Mouse (Mus musculus): Measurements from ENCODE around the gene Hoxd12.

Hoxd12 gene

DNA sequence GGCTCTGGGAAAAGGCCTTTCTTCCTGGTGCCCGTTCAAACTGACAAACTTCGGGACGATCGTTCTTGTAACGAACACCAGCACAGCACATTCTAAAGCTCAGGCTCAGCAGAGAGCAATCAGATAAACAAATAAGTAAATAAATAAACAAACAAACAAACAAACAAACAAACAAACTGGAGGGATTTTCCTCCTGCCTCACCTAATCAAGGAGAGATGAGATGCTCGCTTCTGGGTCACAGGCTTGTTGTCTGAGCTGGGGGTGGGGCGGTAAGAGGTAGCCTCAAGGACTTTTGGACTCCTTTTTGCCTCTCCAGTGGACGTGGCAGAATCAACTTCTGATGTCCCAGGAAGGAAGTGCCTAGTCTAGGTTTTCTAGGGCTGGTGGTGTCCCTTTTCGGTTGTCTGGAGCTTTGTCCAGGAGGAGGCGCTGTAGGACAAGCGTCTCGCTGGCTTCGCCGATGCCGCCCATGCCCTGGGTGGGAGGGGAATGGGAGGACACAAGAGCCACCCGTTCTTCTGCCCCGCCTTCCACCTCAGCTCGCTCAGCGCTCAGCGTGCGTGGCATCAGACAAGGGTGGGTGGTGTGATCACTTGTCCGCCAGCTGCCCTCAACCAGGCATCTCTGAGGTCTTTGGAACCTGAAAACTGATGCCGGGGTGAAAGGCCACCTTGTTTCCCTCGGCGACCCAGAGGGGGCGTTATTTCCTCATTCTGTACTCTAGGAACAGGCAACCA, 40.9 kb downstream of the Hoxd12 start:
- in situ Hi-C loops (cut with MboI; ENCODE audit: unreplicated experiment in 2 of 2), result loop anchor here (5.0 to 25.0 kb wide), 7 partner anchors 247 to 1247 kb away; no protein-coding TSS in a partner anchor

DNA sequence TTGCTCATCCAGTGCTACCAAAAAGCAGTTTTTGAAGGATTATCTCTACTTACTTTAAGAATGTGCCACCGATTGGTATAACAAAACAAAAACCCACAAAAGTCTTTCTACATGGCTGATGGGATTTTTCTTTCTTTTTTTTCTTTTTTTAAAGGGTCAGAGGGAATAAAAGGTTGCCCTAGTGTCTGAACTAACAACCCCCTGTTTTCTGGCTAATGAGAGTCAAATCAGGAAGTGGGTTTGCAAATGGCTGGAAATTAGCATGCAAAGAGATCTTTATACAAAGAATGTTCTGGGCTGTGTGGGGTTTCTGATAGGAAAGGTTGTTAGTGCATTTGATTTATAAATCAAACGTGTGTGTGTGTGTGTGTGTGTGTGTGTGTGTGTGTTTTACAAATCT, 45.6 kb downstream of the Hoxd12 start:
- in situ Hi-C loops (cut with MboI; ENCODE audit: unreplicated experiment in 2 of 2), result loop anchor here (25.0 kb wide), 4 partner anchors 342 to 1242 kb away; no protein-coding TSS in a partner anchor

DNA sequence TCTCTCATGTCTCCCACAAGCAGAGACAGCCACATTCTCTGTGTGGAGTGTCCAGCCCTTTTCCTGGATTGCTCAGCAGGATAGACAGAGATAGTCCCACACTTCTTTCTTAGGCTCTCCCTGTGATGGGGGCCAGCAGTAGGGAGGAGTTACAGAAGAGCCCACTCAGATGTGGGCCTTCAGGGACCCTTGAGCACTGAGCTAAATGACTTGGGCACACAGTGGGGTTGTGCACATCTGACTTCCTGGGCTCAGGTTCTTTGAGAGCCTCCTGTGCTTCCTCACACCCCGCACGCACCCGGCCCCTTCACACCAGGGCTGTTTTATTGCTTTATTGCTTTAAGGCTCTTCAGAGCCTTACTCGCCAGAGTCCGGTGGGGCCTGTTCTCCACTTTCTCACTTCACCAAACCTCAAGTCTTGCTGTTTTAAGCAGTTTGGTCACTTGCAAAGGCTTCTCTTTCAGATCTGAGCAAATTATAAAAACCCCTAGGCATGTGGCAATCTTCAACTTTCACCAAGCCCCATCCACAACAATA, 46.2 kb downstream of the Hoxd12 start:
- in situ Hi-C loops (cut with MboI; ENCODE audit: unreplicated experiment in 2 of 2), result loop anchor here (25.0 kb wide), 4 partner anchors 341 to 1241 kb away; no protein-coding TSS in a partner anchor

DNA sequence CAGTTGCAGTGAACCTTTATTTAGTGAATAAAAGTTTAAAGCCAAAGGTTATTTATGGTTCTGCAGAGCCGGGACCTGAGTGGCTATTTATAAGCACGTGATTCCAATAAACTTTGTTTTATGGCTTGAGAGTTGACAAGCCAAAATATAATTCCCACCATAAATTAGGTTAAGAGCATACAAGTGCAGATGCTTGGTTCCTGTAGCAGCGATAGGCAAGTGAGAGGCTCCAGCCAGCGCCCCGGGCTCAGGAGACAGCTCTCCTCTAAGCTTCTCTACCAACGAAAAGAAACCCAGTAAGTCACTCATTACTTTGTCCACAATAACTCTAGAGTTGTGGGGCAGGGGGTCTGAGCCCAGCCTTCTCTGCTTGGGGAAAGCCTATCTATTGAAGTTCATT, 47.1 kb downstream of the Hoxd12 start:
- in situ Hi-C loops (cut with MboI; ENCODE audit: unreplicated experiment in 2 of 2), result loop anchor here (25.0 kb wide), 4 partner anchors 340 to 1240 kb away; no protein-coding TSS in a partner anchor

DNA sequence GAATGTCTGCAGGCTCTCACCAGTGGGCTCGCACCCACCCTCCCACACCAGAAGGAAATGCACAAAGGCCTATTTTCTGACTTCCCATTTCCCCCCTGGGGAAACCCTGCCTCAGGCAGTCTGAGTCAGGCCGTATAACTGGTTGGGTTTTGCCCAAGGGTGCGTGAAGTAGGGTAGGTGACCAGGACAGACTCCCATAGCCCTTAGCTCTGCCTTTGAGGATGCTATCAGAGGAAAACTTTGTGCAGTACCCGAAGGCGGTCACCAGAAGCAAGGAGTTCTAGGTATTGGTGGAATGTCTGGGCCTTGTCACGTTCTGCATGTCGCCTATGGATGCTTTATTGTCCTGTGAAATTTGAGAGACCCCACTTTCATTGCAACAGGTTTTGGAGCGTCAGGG, 48.1 kb downstream of the Hoxd12 start:
- in situ Hi-C loops (cut with MboI; ENCODE audit: unreplicated experiment in 2 of 2), result loop anchor here (25.0 kb wide), 4 partner anchors 339 to 1239 kb away; no protein-coding TSS in a partner anchor

DNA sequence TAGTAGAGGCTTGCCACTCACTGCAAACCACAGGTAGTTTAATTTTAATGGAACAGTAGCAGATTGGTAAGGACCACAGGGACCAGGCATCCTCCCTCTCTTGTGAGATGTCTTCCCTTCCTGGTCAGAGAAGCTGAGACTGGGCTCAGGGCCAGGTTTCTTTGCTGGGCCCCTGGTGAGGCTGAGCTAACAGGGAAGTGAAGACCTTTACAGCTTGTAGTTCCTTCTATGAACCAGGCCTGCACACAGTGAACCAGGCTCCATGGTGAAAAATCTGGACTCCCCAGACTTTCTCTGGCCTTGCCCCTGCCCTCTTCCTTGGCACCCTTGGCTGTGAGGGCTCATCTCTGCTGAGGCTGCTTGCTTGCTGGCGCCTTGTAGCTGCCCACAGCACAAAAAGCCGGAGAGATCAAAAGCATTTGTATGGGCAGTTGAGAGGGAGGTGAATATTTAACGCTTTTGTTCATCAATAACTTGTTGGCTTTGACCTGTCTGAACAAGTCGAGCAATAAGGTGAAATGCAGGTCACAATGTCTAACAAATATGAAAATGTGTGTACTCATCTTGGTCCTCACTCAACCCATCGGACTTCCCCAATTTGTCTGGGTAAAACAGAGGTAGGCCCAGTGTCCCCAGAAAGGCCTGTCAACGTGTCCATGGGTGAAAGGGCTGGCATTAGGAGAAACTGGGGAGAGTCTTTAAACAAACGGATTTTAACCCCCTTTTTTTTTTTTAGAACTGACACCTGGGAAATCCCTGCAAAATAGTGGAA, 49.6 kb downstream of the Hoxd12 start:
- in situ Hi-C loops (cut with MboI; ENCODE audit: unreplicated experiment in 2 of 2), result loop anchor here (25.0 kb wide), 5 partner anchors 338 to 1288 kb away; no protein-coding TSS in a partner anchor

DNA sequence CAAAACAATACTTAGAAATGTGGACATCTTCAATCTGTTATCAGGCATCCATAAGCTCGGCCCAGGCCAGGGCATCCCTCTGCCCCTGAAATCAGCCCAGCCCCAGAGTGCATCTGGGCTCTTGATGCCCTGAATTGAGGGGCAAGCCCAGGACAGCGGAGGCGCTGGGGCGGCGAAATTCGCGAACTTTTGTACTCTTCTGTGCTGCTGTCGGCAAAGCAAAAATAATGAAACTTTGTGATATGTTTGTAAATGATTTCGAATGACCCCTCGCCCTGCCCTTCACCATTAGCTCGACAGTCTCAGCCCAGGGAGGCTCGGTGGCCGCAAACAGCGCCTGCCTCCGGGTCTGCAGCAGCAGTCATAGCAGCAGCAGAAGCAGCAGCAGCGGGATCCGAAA, 50.4 kb downstream of the Hoxd12 start:
- in situ Hi-C loops (cut with MboI; ENCODE audit: unreplicated experiment in 2 of 2), result loop anchor here in 1 of 2 experiments (25.0 kb wide), 1 partner anchor 1287 kb away; no protein-coding TSS in a partner anchor

DNA sequence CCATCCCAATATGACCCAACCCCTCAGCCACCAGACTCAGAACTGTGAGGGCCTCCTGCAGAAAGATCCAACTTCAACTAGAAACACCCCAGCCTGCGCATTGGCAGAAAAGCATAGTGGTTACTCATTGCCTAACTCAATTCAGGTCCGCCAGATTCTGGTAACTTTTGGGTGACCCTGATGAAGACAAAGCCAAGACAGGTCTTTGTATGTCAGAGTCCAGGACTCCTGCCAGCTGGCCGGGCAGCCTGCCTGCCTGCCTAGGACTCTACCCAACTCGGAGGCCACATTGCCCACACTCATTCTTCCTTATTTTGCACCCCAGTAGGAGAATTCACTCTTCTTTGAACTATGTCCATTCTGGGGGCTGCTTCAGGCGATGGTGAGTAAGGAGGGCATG, 51.7 kb downstream of the Hoxd12 start, which contains the start of gene Gm28230:
Gene Gm28230 (plus strand): TSS at position 178 of the 400 bp plus-strand sequence.
- in situ Hi-C loops (cut with MboI; ENCODE audit: unreplicated experiment in 2 of 2), result loop anchor here in 1 of 2 experiments (25.0 kb wide), 1 partner anchor 1286 kb away; no protein-coding TSS in a partner anchor

DNA sequence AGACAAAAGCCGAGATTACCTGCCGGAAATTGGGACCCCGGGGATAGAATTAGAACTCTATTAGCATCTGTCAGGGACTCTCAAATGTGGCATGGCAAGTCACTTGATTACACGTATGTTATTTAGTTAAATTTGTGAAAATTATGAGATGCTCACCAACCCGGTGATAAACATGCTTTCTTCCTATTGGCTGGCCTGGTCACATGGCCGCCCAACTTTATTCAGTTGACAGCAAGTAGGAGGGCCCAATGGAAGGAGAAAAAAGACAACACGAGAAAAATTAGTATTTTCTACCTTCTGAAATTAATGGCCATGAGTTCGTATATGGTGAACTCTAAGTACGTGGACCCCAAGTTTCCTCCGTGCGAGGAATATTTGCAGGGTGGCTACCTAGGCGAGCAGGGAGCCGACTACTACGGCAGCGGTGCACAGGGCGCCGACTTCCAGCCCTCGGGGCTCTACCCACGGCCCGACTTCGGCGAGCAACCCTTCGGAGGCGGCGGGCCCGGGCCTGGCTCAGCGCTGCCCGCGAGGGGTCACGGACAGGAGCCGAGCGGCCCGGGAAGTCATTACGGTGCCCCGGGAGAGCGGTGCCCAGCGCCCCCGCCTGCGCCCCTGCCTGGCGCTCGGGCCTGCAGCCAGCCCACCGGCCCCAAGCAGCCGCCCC, 52.3 kb downstream of the Hoxd12 start:
- in situ Hi-C loops (cut with MboI; ENCODE audit: unreplicated experiment in 2 of 2), result loop anchor here in 1 of 2 experiments (25.0 kb wide), 1 partner anchor 1285 kb away; no protein-coding TSS in a partner anchor
